Mouse (Mus musculus) bone marrow macrophage, adult 2 months (primary cell): ENCODE data around the gene Kif13a.

Source experiments
- CTCF ChIP-seq: IDR thresholded peaks from 2 replicates; pipeline ENCODE4 v1.5.1; 2012; ENCODE audit warnings: low read depth, mild to moderate bottlenecking, low read length, moderate library complexity
- POLR2A ChIP-seq: IDR thresholded peaks from 2 replicates; pipeline ENCODE4 v1.6.1; 2012; ENCODE audit warnings: mild to moderate bottlenecking, low read depth, low read length, borderline replicate concordance

GRCm38 (mm10) chr13:46724371-46724770 is 205.3 kb downstream of the Kif13a start:
- TF ChIP-seq CTCF (no peak), POLR2A (no peak)
